Mouse (Mus musculus) B cell, adult (primary cell): Measurements from ENCODE around the gene Olfr414. TPM values are rescaled to one million over a fixed set of nuclear protein-coding genes. Genes with fewer than 3 reads are reported as not detected.

ENCODE experiments used
- total RNA-seq: library from RNA; stranded (reverse); gene quantifications from 4 replicates; pipeline ENCODE4 v1.2.4, GENCODE M21; 2023; ENCODE audit not compliant: inconsistent age

The Olfr414 gene
- not detected in 4 replicates for total RNA-seq

GRCm38 (mm10) chr1:174423764-174424163 lies at the start of gene Olfr414:
Gene Olfr414 (plus strand): TSS chr1:174424064.

GRCm38 (mm10) chr1:174390746-174391145 lies 33.1 kb upstream of the Olfr414 start, which contains the start of gene Olfr248:
Gene Olfr248 (plus strand): TSS chr1:174391046.

GRCm38 (mm10) chr1:174441782-174442181 lies 17.9 kb downstream of the Olfr414 start, which contains the start of gene Olfr220:
Gene Olfr220 (plus strand): TSS chr1:174442082.

Other genes starting within 250 kb of the Olfr414 start
- gene Olfr419, start 172.0 kb upstream of the Olfr414 start, total RNA-seq = not detected in 4 replicates
- gene Mptx1, start 93.5 kb upstream of the Olfr414 start, total RNA-seq = not detected in 4 replicates
- gene Olfr417, start 58.9 kb upstream of the Olfr414 start, total RNA-seq = not detected in 4 replicates
- gene Olfr248, start 33.0 kb upstream of the Olfr414 start, total RNA-seq = not detected in 4 replicates
- not detected in 4 replicates for gene Olfr220, start 18.0 kb downstream of the Olfr414 start, total RNA-seq
- 0.38 to 0.69 TPM (median 0.46 TPM) in 4 replicates for gene Fmn2, start 77.8 kb downstream of the Olfr414 start, total RNA-seq